Mouse (Mus musculus) lung, adult 2 months (tissue): ENCODE measurements around the gene Elf5. TPM values are rescaled to one million over a fixed set of nuclear protein-coding genes. Genes with fewer than 3 reads are reported as not detected.

Experiments
- DNase-seq: peaks from one replicate; pipeline ENCODE4 v3.0.0; 2022
- H3K4me1 ChIP-seq: fragments of 200-500 bp; 2 replicates; pipeline ENCODE4 v1.6.1; 2011; ENCODE audit warnings: low read length; ENCODE audit not compliant: control insufficient read depth, insufficient read depth
- H3K4me3 ChIP-seq: fragments of 200-500 bp; replicated peaks from 2 replicates; pipeline ENCODE3; 2011; ENCODE audit warnings: low read depth, mild to moderate bottlenecking, control low read depth, low read length; ENCODE audit errors: extremely low read depth
- CTCF ChIP-seq: fragments of 200-500 bp; IDR thresholded peaks from 2 replicates; pipeline ENCODE4 v1.5.1; 2011; ENCODE audit warnings: mild to moderate bottlenecking, low read length, control low read depth; ENCODE audit not compliant: insufficient read depth
- POLR2A ChIP-seq: fragments of 200-500 bp; IDR thresholded peaks from 2 replicates; pipeline ENCODE4 v1.6.1; 2011; ENCODE audit warnings: low read depth, mild to moderate bottlenecking, control low read depth, low read length, borderline replicate concordance; ENCODE audit errors: extremely low read depth
- WGBS: fragments of 180-500 bp; shearing (Covaris S2); methylation state at CpG from one replicate; pipeline ENCODE4 v1.1.7; 2018; 5-methylcytosine and 5-hydroxymethylcytosine counted together
- polyA plus RNA-seq: library from polyadenylated mRNA; depleted of rRNA; stranded (reverse); fragments of >200 nt; gene quantifications from 2 replicates; pipeline ENCODE4 v1.2.3, GENCODE M21; 2012; rRNA removed

Elf5 gene
- polyA plus RNA-seq, 1 experiment: 55.4 TPM

- peaks cover 11% of the 10 kb centered on the region for H3K4me1 ChIP-seq
- TF ChIP-seq POLR2A (no peak), CTCF (no peak)
- 79% methylated on average over 4 of the region's 4 CpGs for WGBS
- no peak for DNase-seq
- no peak overlapping the region for H3K4me3 ChIP-seq
Observed at GRCm38 (mm10) chr2:103480871-103481270, 69.4 kb downstream of the Elf5 start.

- H3K4me1 ChIP-seq: peaks cover 11% of the 10 kb centered on the region
- H3K4me3 ChIP-seq: no peak overlapping the region
- TF ChIP-seq CTCF (no peak), POLR2A (no peak)
- 71% methylated on average over 11 of the region's 11 CpGs for WGBS
- no peak for DNase-seq
Observed at GRCm38 (mm10) chr2:103481314-103482231, 70.1 kb downstream of the Elf5 start.

GRCm38 (mm10) chr2:103483289-103483985 lies 71.9 kb downstream of the Elf5 start:
- no peak for DNase-seq

GRCm38 (mm10) chr2:103483986-103484520 lies 72.6 kb downstream of the Elf5 start:
- TF ChIP-seq CTCF (no peak), POLR2A (no peak)
- Histone ChIP-seq H3K4me1 (peaks cover 11% of the 10 kb centered on the region), H3K4me3 (peak overlapping the region; percentile 85)
- no peak for DNase-seq
- WGBS: 10% methylated on average over 5 of the region's 5 CpGs

More at GRCm38 (mm10) chr2:103483289-103483985, 71.9 kb downstream of the Elf5 start:
- WGBS: 22% methylated on average over 7 of the region's 7 CpGs
- TF ChIP-seq POLR2A: no peak
- peak overlapping the region; percentile 10 for H3K4me3 ChIP-seq
- peaks cover 11% of the 10 kb centered on the region for H3K4me1 ChIP-seq

- no peak for TF ChIP-seq CTCF
- TF ChIP-seq POLR2A: peak; percentile 98
- peak; percentile 95 for DNase-seq
- WGBS: under 1% methylated on average over 41 of the region's 41 CpGs
- peak within 1 kb of the TSS; percentile 85 for H3K4me3 ChIP-seq
- H3K4me1 ChIP-seq: peaks cover 11% of the 10 kb centered on the region
Observed at GRCm38 (mm10) chr2:103484617-103485401, 73.3 kb downstream of the Elf5 start, which contains the start of gene Cat. Gene Cat (minus strand): TSS chr2:103485160.

GRCm38 (mm10) chr2:103492526-103492925 lies 81.0 kb downstream of the Elf5 start:
- DNase-seq: no peak
- TF ChIP-seq CTCF (no peak), POLR2A (no peak)
- Histone ChIP-seq H3K4me1 (no peaks in the 10 kb centered on the region; the same call in 1 of the 2 replicates), H3K4me3 (no peak overlapping the region)
- 59% methylated on average over 4 of the region's 4 CpGs for WGBS

- TF ChIP-seq POLR2A: no peak
- 50% methylated on average over 4 of the region's 4 CpGs for WGBS
- Histone ChIP-seq H3K4me3 (no peak overlapping the region), H3K4me1 (no peaks in the 10 kb centered on the region)
- DNase-seq: no peak
Observed at GRCm38 (mm10) chr2:103493827-103494226, 82.3 kb downstream of the Elf5 start.

GRCm38 (mm10) chr2:103495633-103496418 lies 84.3 kb downstream of the Elf5 start:
- H3K4me1 ChIP-seq: no peaks in the 10 kb centered on the region
- DNase-seq: no peak
- no peak overlapping the region for H3K4me3 ChIP-seq
- 51% methylated on average over 6 of the region's 6 CpGs for WGBS
- no peak for TF ChIP-seq CTCF
- no peak for TF ChIP-seq POLR2A

Other genes with a start within 250 kb of the Elf5 start
- gene Ehf, start 108.4 kb upstream of the Elf5 start, polyA plus RNA-seq: 23.1 and 38.4 TPM in 2 replicates
- 161 and 196 TPM in 2 replicates for gene Cat, start 73.5 kb downstream of the Elf5 start, polyA plus RNA-seq
- gene Abtb2, start 154.6 kb downstream of the Elf5 start, polyA plus RNA-seq: 7.9 and 10.4 TPM in 2 replicates